ENCODE assay signal across 19 mouse cellular contexts in the genomic region with DNA sequence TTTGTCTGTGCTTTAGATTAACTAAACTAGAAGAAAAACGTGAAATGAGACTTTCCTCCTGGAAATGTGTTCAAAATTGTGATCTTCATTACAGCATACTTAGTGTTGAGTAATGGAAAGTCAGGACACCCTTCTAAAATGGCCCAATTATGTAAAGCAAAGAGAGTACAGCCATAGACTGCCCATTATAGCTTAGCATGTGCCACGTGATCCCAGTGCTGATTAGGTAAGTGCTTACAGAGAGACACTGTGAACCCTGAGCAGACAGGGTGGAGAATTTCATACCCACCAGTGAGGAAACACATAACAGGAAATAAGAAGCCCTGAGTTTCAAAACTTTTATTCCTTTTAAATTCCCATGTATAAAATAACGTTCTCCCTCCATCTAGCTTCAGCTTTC.
DNase-seq lines count a peak whose midpoint lies in the region; ATAC-seq and TF ChIP-seq lines count a peak whose summit lies in the region.
"Had no signal": no experiment of that assay in that cellular context is flagged by ENCODE, and none has a peak within 500 bp of the region (broad histone marks: within the 10 kb centered on the region; RNA-seq: fewer than 3 reads in every experiment).

No protein-coding gene starts in this region.

- H3K9ac ChIP-seq in limb, embryonic 13.5 days, result no peak overlapping the region
- no peak overlapping the region for H3K9ac ChIP-seq in embryonic facial prominence, embryonic 14.5 days (ENCODE audit: low read depth, low read length)
- H3K9ac ChIP-seq in lung, postnatal 0 days (replicated peaks; ENCODE audit: low read depth), result no peak overlapping the region
- H3K9ac ChIP-seq in hindbrain, embryonic 13.5 days, result no peak overlapping the region
- H3K9ac ChIP-seq: embryonic facial prominence, embryonic 15.5 days; forebrain, embryonic 15.5 days; heart, embryonic 13.5 days; hindbrain, embryonic 12.5 days had no signal

- no peak for TF ChIP-seq CTCF in lung, postnatal 0 days (IDR thresholded peaks at IDR 0.05)

- H3K4me2 ChIP-seq in limb, embryonic 13.5 days (replicated peaks), result no peak overlapping the region
- no peak overlapping the region for H3K4me2 ChIP-seq in embryonic facial prominence, embryonic 14.5 days (ENCODE audit: low read depth, low read length)
- H3K4me2 ChIP-seq in lung, postnatal 0 days (replicated peaks; ENCODE audit: low read depth, low read length), result no peak overlapping the region
- no peak overlapping the region for H3K4me2 ChIP-seq in hindbrain, embryonic 13.5 days
- H3K4me2 ChIP-seq: embryonic facial prominence, embryonic 15.5 days; forebrain, embryonic 15.5 days; heart, embryonic 13.5 days; hindbrain, embryonic 12.5 days had no signal

- WGBS in limb, embryonic 13.5 days, result 44% methylated on average over 3 of the region's 3 CpGs
- WGBS in limb, embryonic 10.5 days, result 79% methylated on average over 3 of the region's 3 CpGs
- 39% methylated on average over 3 of the region's 3 CpGs for WGBS in embryonic facial prominence, embryonic 14.5 days
- 39% methylated on average over 3 of the region's 3 CpGs for WGBS in lung, postnatal 0 days
- 75% methylated on average over 3 of the region's 3 CpGs for WGBS in hindbrain, embryonic 13.5 days

- no peaks in the 10 kb centered on the region for H3K36me3 ChIP-seq in limb, embryonic 13.5 days
- no peaks in the 10 kb centered on the region for H3K36me3 ChIP-seq in limb, embryonic 10.5 days
- no peaks in the 10 kb centered on the region for H3K36me3 ChIP-seq in embryonic facial prominence, embryonic 14.5 days (ENCODE audit: control insufficient read depth, insufficient read depth, low read length)
- H3K36me3 ChIP-seq in lung, postnatal 0 days (ENCODE audit: insufficient read depth, low read length), result no peaks in the 10 kb centered on the region
- no peaks in the 10 kb centered on the region for H3K36me3 ChIP-seq in hindbrain, embryonic 13.5 days
- H3K36me3 ChIP-seq: embryonic facial prominence, embryonic 15.5 days; forebrain, embryonic 15.5 days; heart, embryonic 13.5 days; hindbrain, embryonic 12.5 days had no signal

- no peaks in the 10 kb centered on the region for H3K27me3 ChIP-seq in limb, embryonic 13.5 days
- no peaks in the 10 kb centered on the region for H3K27me3 ChIP-seq in limb, embryonic 10.5 days (ENCODE audit: low read depth, poor library complexity, severe bottlenecking)
- no peaks in the 10 kb centered on the region for H3K27me3 ChIP-seq in embryonic facial prominence, embryonic 14.5 days (replicated peaks; ENCODE audit: control insufficient read depth, insufficient read depth, low read length)
- H3K27me3 ChIP-seq in lung, postnatal 0 days (replicated peaks; ENCODE audit: insufficient read depth, low read length), result no peaks in the 10 kb centered on the region
- H3K27me3 ChIP-seq in hindbrain, embryonic 13.5 days, result no peaks in the 10 kb centered on the region
- H3K27me3 ChIP-seq: embryonic facial prominence, embryonic 15.5 days; forebrain, embryonic 15.5 days; heart, embryonic 13.5 days; hindbrain, embryonic 12.5 days had no signal

- H3K9me3 ChIP-seq in limb, embryonic 13.5 days, result no peaks in the 10 kb centered on the region
- H3K9me3 ChIP-seq in limb, embryonic 10.5 days (replicated peaks), result no peaks in the 10 kb centered on the region
- no peaks in the 10 kb centered on the region for H3K9me3 ChIP-seq in embryonic facial prominence, embryonic 14.5 days (ENCODE audit: control insufficient read depth, low read length)
- no peaks in the 10 kb centered on the region for H3K9me3 ChIP-seq in lung, postnatal 0 days (ENCODE audit: low read length)
- no peaks in the 10 kb centered on the region for H3K9me3 ChIP-seq in hindbrain, embryonic 13.5 days
- H3K9me3 ChIP-seq: embryonic facial prominence, embryonic 15.5 days; forebrain, embryonic 15.5 days; heart, embryonic 13.5 days; hindbrain, embryonic 12.5 days had no signal

- H3K4me1 ChIP-seq in limb, embryonic 13.5 days, result no peaks in the 10 kb centered on the region
- no peaks in the 10 kb centered on the region for H3K4me1 ChIP-seq in limb, embryonic 10.5 days
- no peaks in the 10 kb centered on the region for H3K4me1 ChIP-seq in embryonic facial prominence, embryonic 14.5 days (ENCODE audit: control insufficient read depth, insufficient read depth, low read length)
- H3K4me1 ChIP-seq in lung, postnatal 0 days (ENCODE audit: insufficient read depth, low read depth, low read length), result no peaks in the 10 kb centered on the region
- no peaks in the 10 kb centered on the region for H3K4me1 ChIP-seq in hindbrain, embryonic 13.5 days (replicated peaks)
- H3K4me1 ChIP-seq: embryonic facial prominence, embryonic 15.5 days; forebrain, embryonic 15.5 days; heart, embryonic 13.5 days; hindbrain, embryonic 12.5 days had no signal

- H3K4me3 ChIP-seq in limb, embryonic 13.5 days, result no peak overlapping the region
- H3K4me3 ChIP-seq in limb, embryonic 10.5 days, result no peak overlapping the region
- no peak overlapping the region for H3K4me3 ChIP-seq in embryonic facial prominence, embryonic 14.5 days (ENCODE audit: low read depth, low read length)
- H3K4me3 ChIP-seq in lung, postnatal 0 days (ENCODE audit: low read depth, low read length), result no peak overlapping the region
- no peak overlapping the region for H3K4me3 ChIP-seq in hindbrain, embryonic 13.5 days
- H3K4me3 ChIP-seq: embryonic facial prominence, embryonic 15.5 days; erythroblast, embryonic 14.5 days; forebrain, embryonic 15.5 days; heart, embryonic 13.5 days; hindbrain, embryonic 12.5 days had no signal

- DNase-seq in limb, embryonic 10.5 days (ENCODE audit: low spot score), result no peak
- DNase-seq in embryonic facial prominence, embryonic 14.5 days (ENCODE audit: low spot score), result peak; percentile 17
- DNase-seq in lung, postnatal 0 days (ENCODE audit: low spot score), result peak; percentile 10
- DNase-seq in lung, postnatal 36 days, result peak; percentile 65
- DNase-seq: cerebellum, adult 11-12 months; cerebellum, adult 9-10 months; cerebellum, postnatal 25 days; gastrocnemius, postnatal 14 days; heart, adult 11 months; heart, postnatal 36 days had no signal

- ATAC-seq in limb, embryonic 13.5 days (ENCODE audit: low FRiP score, low read depth), result peak; percentile 61; the same call in 1 of the 2 replicates
- ATAC-seq in embryonic facial prominence, embryonic 14.5 days (ENCODE audit: low read depth), result 0 out of 2 replicates have a peak, but pooled peaks have one; percentile 37
- peak; percentile 71 for ATAC-seq in lung, postnatal 0 days
- ATAC-seq in megakaryocyte progenitor cell, adult 5-6 weeks (replicated peaks; ENCODE audit: poor library complexity), result no peak
- no peak for ATAC-seq in hindbrain, embryonic 13.5 days (ENCODE audit: low FRiP score)
- ATAC-seq: forebrain, embryonic 15.5 days; hindbrain, postnatal 0 days had no signal

- no peak overlapping the region for H3K27ac ChIP-seq in limb, embryonic 13.5 days
- no peak overlapping the region for H3K27ac ChIP-seq in limb, embryonic 10.5 days
- no peak overlapping the region for H3K27ac ChIP-seq in embryonic facial prominence, embryonic 14.5 days (replicated peaks; ENCODE audit: low read depth, low read length)
- H3K27ac ChIP-seq in lung, postnatal 0 days (ENCODE audit: low read length), result no peak overlapping the region
- no peak overlapping the region for H3K27ac ChIP-seq in hindbrain, embryonic 13.5 days
- H3K27ac ChIP-seq: embryonic facial prominence, embryonic 15.5 days; forebrain, embryonic 15.5 days; heart, embryonic 13.5 days; hindbrain, embryonic 12.5 days; hindbrain, postnatal 0 days had no signal

- TF ChIP-seq EP300 in lung, postnatal 0 days (IDR thresholded peaks at IDR 0.05), result no peak

Comparison
In these comparisons a context has a peak if more than half of its experiments do, and no peak if none do; other contexts are left out.
1. ATAC-seq: peak in limb, embryonic 13.5 days (single experiment), embryonic facial prominence, embryonic 14.5 days (single experiment) and lung, postnatal 0 days (single experiment); none in megakaryocyte progenitor cell, adult 5-6 weeks (single experiment) and hindbrain, embryonic 13.5 days (single experiment).